Mouse (Mus musculus): ENCODE data around the gene Atad3a. TPM values are rescaled to one million over a fixed set of nuclear protein-coding genes. Genes with fewer than 3 reads are reported as not detected.

The Atad3a gene
- total RNA-seq, 2 experiments from 2014 or later: 68.7 to 71.4 TPM

DNA sequence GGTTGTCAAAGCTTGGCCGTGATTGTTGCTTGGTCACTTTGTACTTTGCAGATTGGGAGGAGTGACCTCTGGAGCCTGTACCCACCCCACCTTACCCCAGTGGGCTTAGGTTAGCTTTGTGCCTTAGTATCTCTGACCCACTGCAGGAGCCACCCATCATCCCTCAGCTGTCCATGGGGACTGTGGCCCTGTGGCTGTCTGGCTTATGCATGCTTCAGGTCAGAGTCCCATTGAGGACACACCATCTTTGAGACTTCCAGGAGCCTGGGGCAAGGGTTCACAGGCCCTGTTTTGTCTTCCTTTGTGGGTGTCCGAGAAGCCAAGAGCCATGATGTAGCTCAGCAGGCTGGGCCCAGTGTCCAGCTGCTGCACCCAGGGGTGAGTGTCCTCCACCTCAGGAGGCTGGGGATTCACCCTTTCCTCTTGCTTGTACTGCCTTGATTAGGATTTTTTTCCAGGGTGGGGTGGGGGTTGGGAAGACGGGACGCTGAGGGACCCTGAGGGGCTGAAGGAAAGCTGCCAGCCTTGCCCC is 65.3 kb downstream of the Atad3a start:
- DNase-seq (ENCODE audit: low spot score in 2 of 2): no peak

GRCm38 (mm10) chr4:155694482-155695401 is 66.2 kb downstream of the Atad3a start:
- peak; percentile 77 to 83 for DNase-seq (ENCODE audit: low spot score in 2 of 2)

DNA sequence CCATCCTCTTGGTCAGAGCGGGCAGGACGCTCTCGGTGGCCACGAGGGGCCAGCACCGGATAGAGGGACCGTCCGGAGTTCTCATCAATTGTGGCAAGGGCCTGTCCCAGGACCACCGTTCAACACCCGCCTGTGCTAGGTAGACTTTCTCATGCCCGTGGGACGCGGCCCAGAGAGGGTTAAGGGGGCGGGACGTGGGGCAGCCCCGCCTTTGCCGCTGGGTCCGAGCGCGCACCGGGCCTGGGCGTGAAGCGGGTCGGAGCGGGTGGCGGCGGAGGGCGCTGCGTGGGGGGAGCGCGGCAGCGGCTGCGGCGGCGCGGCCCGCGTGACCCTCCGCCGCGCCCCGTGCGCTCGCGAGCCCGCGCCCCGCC is 66.8 kb downstream of the Atad3a start, which contains the start of gene Fndc10:
Gene Fndc10, plus strand, starts transcription at position 232 of the 371 bp plus-strand sequence.
- DNase-seq (ENCODE audit: low spot score in 2 of 2): peak; percentile 73 to 82

GRCm38 (mm10) chr4:155692421-155692820 is 68.5 kb downstream of the Atad3a start:
- no peak for DNase-seq (ENCODE audit: low spot score in 2 of 2)

Small RNA genes lying within 50 kb of the gene (microRNA-seq; reads per million reads assigned to microRNA genes)
- gene Gm27743: 0 reads per million in 2 experiments

Other genes with a start within 250 kb of the Atad3a start
- 10 to 100 TPM; 55.8 to 63.5 TPM for gene Nadk, start 198.7 kb downstream of the Atad3a start, total RNA-seq (2021)
- gene Slc35e2, start 159.7 kb downstream of the Atad3a start, total RNA-seq (2021): 10 to 100 TPM; 37.9 to 38.6 TPM
- gene Cdk11b, start 136.2 kb downstream of the Atad3a start, total RNA-seq (2021): 10 to 100 TPM; 53.5 to 59.7 TPM
- not detected for gene Gm10563, start 115.7 kb downstream of the Atad3a start, total RNA-seq (2021)
- gene Mmp23, start 107.7 kb downstream of the Atad3a start, total RNA-seq (2021): 1 to 10 TPM; 2.7 to 4.1 TPM
- gene Mib2, start 91.9 kb downstream of the Atad3a start, total RNA-seq (2021): 10 to 100 TPM; 89.1 to 96.6 TPM
- gene Fndc10, start 66.8 kb downstream of the Atad3a start, total RNA-seq (2021): 10 to 100 TPM; 21.9 to 22.3 TPM
- gene Ssu72, start 56.3 kb downstream of the Atad3a start, total RNA-seq (2021): 10 to 100 TPM; 77.2 to 81.7 TPM
- gene Tmem240, start 26.3 kb downstream of the Atad3a start, total RNA-seq (2021): 10 to 100 TPM; 44.8 to 45.2 TPM
- 10 to 100 TPM; 16.3 to 18.2 TPM for gene Vwa1, start 13.6 kb upstream of the Atad3a start, total RNA-seq (2021)
- gene Tmem88b, start 24.8 kb upstream of the Atad3a start, total RNA-seq (2021): 1 to 10 TPM; 3.5 to 4.5 TPM
- not detected for gene Ankrd65, start 29.3 kb upstream of the Atad3a start, total RNA-seq (2021)
- 100 to 1,000 TPM; 109 to 114 TPM for gene Mrpl20, start 41.8 kb upstream of the Atad3a start, total RNA-seq (2021)
- 10 to 100 TPM; 75.5 to 83.2 TPM for gene Ccnl2, start 51.4 kb upstream of the Atad3a start, total RNA-seq (2021)
- 10 to 100 TPM; 66.7 to 77.0 TPM for gene Aurkaip1, start 70.2 kb upstream of the Atad3a start, total RNA-seq (2021)
- 10 to 100 TPM; 14.1 to 16.0 TPM for gene Mxra8, start 78.6 kb upstream of the Atad3a start, total RNA-seq (2021)
- gene Dvl1, start 86.3 kb upstream of the Atad3a start, total RNA-seq (2021): 10 to 100 TPM; 69.5 to 82.8 TPM
- gene Tas1r3, start 102.3 kb upstream of the Atad3a start, total RNA-seq (2021): under 1 TPM; 0.27 to 0.30 TPM
- 10 to 100 TPM; 28.1 to 32.2 TPM for gene Cptp, start 108.3 kb upstream of the Atad3a start, total RNA-seq (2021)
- 10 to 100 TPM; 35.9 to 41.0 TPM for gene Ints11, start 108.5 kb upstream of the Atad3a start, total RNA-seq (2021)
- gene Pusl1, start 130.7 kb upstream of the Atad3a start, total RNA-seq (2021): 10 to 100 TPM; 68.1 to 77.0 TPM
- gene Acap3, start 130.7 kb upstream of the Atad3a start, total RNA-seq (2021): 100 to 1,000 TPM; 145 to 162 TPM
- 10 to 100 TPM; 93.3 to 97.5 TPM for gene Ube2j2, start 182.7 kb upstream of the Atad3a start, total RNA-seq (2021)
- gene C1qtnf12, start 201.2 kb upstream of the Atad3a start, total RNA-seq (2021): 10 to 100 TPM; 25.9 to 29.7 TPM
- gene B3galt6, start 231.6 kb upstream of the Atad3a start, total RNA-seq (2021): 10 to 100 TPM; 10.6 to 11.6 TPM
- gene Sdf4, start 231.8 kb upstream of the Atad3a start, total RNA-seq (2021): 100 to 1,000 TPM; 128 to 136 TPM

All from layer of hippocampus, postnatal 10 days (tissue).